Mouse (Mus musculus): ENCODE results near the gene Trappc6a. TPM values are rescaled to one million over a fixed set of nuclear protein-coding genes. Genes with fewer than 3 reads are reported as not detected.

Gene Trappc6a
- polyA plus RNA-seq (2012; ENCODE audit: low replicate concordance), result 53.1 and 54.0 TPM in 2 replicates

DNA sequence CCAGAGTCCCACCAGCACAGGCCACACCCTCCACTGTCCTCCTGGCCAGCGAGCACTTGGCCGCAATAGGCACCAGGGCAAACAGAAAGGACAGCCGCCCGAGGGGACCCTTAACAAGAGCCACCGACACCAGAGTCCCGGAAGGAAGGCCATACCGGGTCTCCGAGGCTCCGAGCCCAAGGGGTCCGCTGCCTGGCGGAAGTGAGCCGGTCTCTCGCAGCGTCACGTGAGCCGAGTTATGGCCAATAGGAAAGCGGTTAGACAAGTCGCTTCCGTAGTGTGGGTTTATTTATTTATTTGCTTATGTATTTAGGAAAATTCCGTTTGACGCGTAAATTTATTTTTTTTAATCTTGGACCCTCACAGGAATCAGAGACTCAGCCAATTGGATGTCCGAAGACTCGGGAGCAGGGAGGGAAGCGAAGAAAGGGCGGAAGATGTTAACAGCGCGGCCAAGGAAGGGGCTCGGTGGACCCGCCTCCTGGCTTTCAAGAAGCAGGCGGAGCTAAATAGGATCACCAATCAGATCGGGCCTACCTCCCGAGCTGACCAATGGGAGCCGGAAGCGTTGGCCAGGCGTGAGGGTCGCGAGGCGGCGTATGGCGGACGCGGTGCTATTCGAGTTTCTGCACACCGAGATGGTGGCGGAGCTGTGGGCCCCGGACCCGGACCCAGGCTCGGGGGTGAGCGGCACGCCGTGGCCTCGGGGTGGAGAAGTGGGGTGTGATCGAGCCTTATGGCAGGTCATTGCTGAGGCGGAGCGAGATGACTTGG, at the start of gene Trappc6a, which contains the start of gene Bloc1s3:
Gene Trappc6a (plus strand): TSS at position 246 of the 774 bp plus-strand sequence.
Gene Bloc1s3 (minus strand): TSS at position 218 of the 774 bp plus-strand sequence.

DNA sequence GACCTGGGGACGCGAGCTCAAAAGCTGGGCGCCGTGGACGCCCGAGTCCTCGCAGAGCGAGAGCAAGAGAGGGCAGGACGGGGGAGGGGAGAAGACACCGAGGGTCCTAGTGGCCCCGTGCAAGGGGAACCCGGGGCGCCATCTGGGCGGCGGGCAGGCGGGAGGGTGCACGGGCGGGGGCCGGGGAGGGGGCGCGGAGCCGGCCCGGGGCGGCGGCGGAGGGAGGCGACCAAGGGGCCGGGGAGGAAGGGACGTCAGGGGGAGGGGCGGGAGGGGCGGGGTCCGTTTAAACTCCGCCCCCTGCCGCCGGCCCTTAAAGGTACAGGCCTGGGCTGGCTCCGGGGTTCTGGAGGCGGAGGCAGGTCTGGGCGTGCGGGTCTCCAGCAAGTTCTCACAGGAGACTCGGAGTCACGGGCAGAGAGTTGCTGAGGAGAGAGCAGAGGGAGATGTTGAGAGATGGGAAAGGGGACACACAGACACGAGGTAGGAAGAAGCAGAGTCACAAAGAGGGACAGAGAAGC, 49.5 kb upstream of the Trappc6a start, which contains the start of gene Mark4:
Gene Mark4 (minus strand): TSS at position 231 of the 521 bp plus-strand sequence.

DNA sequence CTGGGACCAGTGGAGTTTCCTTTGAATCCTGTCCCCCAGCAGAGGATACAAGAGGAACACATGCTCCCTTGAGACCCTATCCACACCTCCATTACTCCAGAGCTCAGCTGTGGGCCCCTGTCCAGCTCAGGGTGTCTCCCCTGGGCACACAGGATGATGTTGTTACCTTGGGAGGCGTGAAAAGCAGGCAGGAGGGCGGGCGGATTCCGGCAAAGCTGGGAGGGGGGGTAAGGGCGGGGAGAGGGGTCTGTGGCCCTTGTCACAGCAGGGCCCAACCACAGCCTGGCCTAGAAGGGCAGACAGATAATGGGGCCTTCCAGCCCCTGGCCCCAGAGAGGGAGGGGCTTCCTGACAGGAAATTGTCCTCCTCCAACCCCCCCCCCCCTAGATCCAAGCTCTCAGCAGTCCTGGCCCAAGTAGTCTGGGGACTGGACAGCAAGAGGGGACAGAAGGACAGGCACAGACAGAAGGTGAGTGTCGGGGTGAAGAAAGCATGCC, 45.3 kb upstream of the Trappc6a start, which contains the start of gene Exoc3l2:
Gene Exoc3l2 (plus strand): TSS at position 448 of the 498 bp plus-strand sequence.

DNA sequence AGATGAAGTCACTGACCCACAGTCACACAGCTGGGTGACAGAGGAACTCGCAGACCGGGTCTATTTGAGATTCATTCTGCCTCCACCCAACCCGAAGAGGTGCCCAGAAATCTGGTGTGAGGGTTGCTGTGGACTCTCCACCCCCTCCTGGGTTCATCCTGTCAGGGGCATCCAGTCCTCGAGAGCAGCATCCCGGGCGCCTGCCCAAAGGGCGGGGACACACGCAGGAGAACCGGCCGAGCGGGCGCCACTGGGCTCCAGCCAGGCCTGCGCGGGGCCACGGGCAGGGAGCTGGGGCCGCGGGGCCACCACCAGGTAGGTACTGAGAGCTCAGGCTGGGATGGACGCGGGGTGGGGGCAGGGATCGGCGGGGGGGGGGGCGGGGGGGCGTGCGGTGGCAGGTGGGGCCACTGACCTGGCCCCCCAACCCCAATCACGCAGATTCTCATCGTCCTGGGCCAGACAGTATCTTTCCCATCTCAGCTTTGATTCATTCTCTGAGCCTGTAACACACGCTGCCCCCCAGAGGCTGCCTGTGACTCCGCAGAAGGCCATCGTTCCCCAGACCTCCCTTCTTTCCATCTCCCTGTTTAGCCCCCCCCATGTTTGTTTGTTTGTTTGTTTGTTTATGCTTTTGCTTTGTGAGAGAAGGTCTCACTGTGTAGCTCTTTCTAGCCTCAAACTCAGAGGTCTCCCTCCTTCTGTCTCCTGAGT, 9.6 kb downstream of the Trappc6a start, which contains the start of gene Nkpd1:
Gene Nkpd1 (plus strand): TSS at position 187 of the 714 bp plus-strand sequence.

DNA sequence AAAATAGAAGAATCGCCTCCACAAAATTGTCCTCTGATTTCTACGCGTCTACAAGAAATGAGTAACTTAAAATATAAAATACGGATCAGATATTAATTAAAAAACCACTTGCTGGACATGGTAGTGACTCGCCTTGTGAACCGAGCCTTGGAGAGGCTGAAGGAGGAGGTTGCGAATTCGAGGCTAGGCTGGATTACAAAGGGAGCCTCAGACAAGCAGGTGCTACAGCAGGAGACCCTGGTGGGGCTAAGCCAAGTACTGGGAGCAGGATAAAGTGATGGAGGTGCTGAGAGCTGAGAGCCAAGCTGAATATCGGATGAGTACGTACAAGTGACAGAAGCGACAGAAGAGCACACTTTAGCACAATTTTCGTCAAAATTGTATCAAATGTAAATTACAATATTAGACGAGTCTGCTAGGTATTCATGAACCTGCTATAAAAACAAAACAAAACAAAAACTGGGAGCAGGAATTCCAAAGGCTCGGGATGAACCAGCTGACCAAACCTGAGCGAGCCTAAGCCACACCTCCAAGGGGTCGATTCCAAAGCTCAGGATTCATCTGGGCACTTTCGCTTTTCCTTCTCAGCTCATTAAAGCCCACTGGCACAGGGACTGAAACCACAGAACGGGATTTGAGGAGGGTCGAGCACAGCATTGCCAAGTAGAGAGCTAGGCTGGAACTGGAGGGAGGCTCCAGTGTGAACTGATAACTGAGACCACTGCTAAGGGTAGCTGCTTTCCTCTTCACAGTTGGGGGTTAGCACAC, 54.6 kb downstream of the Trappc6a start, which contains the start of gene Ppp1r37:
Gene Ppp1r37 (minus strand): TSS at position 434 of the 768 bp plus-strand sequence.

Other genes starting within 250 kb of the Trappc6a start
- gene Vasp, start 236.6 kb upstream of the Trappc6a start, polyA plus RNA-seq (2012; ENCODE audit: low replicate concordance), result 240 and 739 TPM in 2 replicates
- 0.62 and 1.2 TPM in 2 replicates for gene Ppm1n, start 228.3 kb upstream of the Trappc6a start, polyA plus RNA-seq (2012; ENCODE audit: low replicate concordance)
- gene Rtn2, start 225.8 kb upstream of the Trappc6a start, polyA plus RNA-seq (2012; ENCODE audit: low replicate concordance), result 0.57 and 1.1 TPM in 2 replicates
- 1.1 and 5.9 TPM in 2 replicates for gene Fosb, start 198.3 kb upstream of the Trappc6a start, polyA plus RNA-seq (2012; ENCODE audit: low replicate concordance)
- gene Ercc1, start 163.6 kb upstream of the Trappc6a start, polyA plus RNA-seq (2012; ENCODE audit: low replicate concordance), result 21.3 and 28.9 TPM in 2 replicates
- gene Cd3eap, start 148.9 kb upstream of the Trappc6a start, polyA plus RNA-seq (2012; ENCODE audit: low replicate concordance), result 35.9 and 52.0 TPM in 2 replicates
- 19.1 and 23.9 TPM in 2 replicates for gene Ppp1r13l, start 148.6 kb upstream of the Trappc6a start, polyA plus RNA-seq (2012; ENCODE audit: low replicate concordance)
- gene Ercc2, start 126.4 kb upstream of the Trappc6a start, polyA plus RNA-seq (2012; ENCODE audit: low replicate concordance), result 43.1 and 62.1 TPM in 2 replicates
- gene Klc3, start 104.3 kb upstream of the Trappc6a start, polyA plus RNA-seq (2012; ENCODE audit: low replicate concordance), result 1.8 and 4.2 TPM in 2 replicates
- gene Ckm, start 103.6 kb upstream of the Trappc6a start, polyA plus RNA-seq (2012; ENCODE audit: low replicate concordance), result 0.33 and 0.72 TPM in 2 replicates
- 18.3 and 53.5 TPM in 2 replicates for gene Mark4, start 49.6 kb upstream of the Trappc6a start, polyA plus RNA-seq (2012; ENCODE audit: low replicate concordance)
- 0.96 and 3.4 TPM in 2 replicates for gene Exoc3l2, start 45.1 kb upstream of the Trappc6a start, polyA plus RNA-seq (2012; ENCODE audit: low replicate concordance)
- gene Bloc1s3, start within 50 bp of the Trappc6a start, polyA plus RNA-seq (2012; ENCODE audit: low replicate concordance), result 5.1 and 6.1 TPM in 2 replicates
- gene Nkpd1, start 9.4 kb downstream of the Trappc6a start, polyA plus RNA-seq (2012; ENCODE audit: low replicate concordance), result 0.13 and 0.14 TPM in 2 replicates
- gene Ppp1r37, start 54.7 kb downstream of the Trappc6a start, polyA plus RNA-seq (2012; ENCODE audit: low replicate concordance), result 143 and 152 TPM in 2 replicates
- 10.0 and 11.1 TPM in 2 replicates for gene Zfp296, start 68.9 kb downstream of the Trappc6a start, polyA plus RNA-seq (2012; ENCODE audit: low replicate concordance)
- 22.7 and 43.0 TPM in 2 replicates for gene Gemin7, start 69.2 kb downstream of the Trappc6a start, polyA plus RNA-seq (2012; ENCODE audit: low replicate concordance)
- gene Clasrp, start 96.1 kb downstream of the Trappc6a start, polyA plus RNA-seq (2012; ENCODE audit: low replicate concordance), result 117 and 363 TPM in 2 replicates
- 13.7 and 26.5 TPM in 2 replicates for gene Relb, start 121.0 kb downstream of the Trappc6a start, polyA plus RNA-seq (2012; ENCODE audit: low replicate concordance)
- gene Clptm1, start 156.6 kb downstream of the Trappc6a start, polyA plus RNA-seq (2012; ENCODE audit: low replicate concordance), result 187 and 280 TPM in 2 replicates
- not detected in 2 replicates for gene Apoc2, start 169.5 kb downstream of the Trappc6a start, polyA plus RNA-seq (2012; ENCODE audit: low replicate concordance)
- gene Gm44805, start 173.0 kb downstream of the Trappc6a start, polyA plus RNA-seq (2012; ENCODE audit: low replicate concordance), result not detected in 2 replicates
- gene Apoc4, start 173.1 kb downstream of the Trappc6a start, polyA plus RNA-seq (2012; ENCODE audit: low replicate concordance), result not detected in 2 replicates
- gene Apoc1, start 184.3 kb downstream of the Trappc6a start, polyA plus RNA-seq (2012; ENCODE audit: low replicate concordance), result 0.99 TPM in 1 of 2 replicates, not detected in the other
- 178 and 422 TPM in 2 replicates for gene Apoe, start 190.8 kb downstream of the Trappc6a start, polyA plus RNA-seq (2012; ENCODE audit: low replicate concordance)
- 213 and 277 TPM in 2 replicates for gene Tomm40, start 207.0 kb downstream of the Trappc6a start, polyA plus RNA-seq (2012; ENCODE audit: low replicate concordance)
- gene Nectin2, start 242.1 kb downstream of the Trappc6a start, polyA plus RNA-seq (2012; ENCODE audit: low replicate concordance), result 4.9 and 6.0 TPM in 2 replicates